Mouse (Mus musculus) embryonic facial prominence, embryonic 13.5 days (tissue): ENCODE measurements around the gene Inha. TPM values are rescaled to one million over a fixed set of nuclear protein-coding genes. Genes with fewer than 3 reads are reported as not detected.

Experiments used
- ATAC-seq: fragments of 200-750 bp; cut with Nextera tagmentation; 2 replicates; pipeline ENCODE4 v1.8.0; 2017; ENCODE audit warnings: low read depth; ENCODE audit not compliant: insufficient number of reproducible peaks, insufficient read depth, low FRiP score, low TSS enrichment
- H3K27ac ChIP-seq: fragments of 300-500 bp; sonication (generic); 2 replicates; pipeline ENCODE4 v1.5.1; 2015; ENCODE audit warnings: moderate library complexity, mild to moderate bottlenecking, inconsistent platforms
- H3K27me3 ChIP-seq: fragments of 300-500 bp; sonication (generic); 2 replicates; pipeline ENCODE4 v1.6.1; 2015; ENCODE audit warnings: mild to moderate bottlenecking, inconsistent platforms
- H3K36me3 ChIP-seq: fragments of 300-500 bp; sonication (generic); 2 replicates; pipeline ENCODE4 v1.6.1; 2015; ENCODE audit warnings: mild to moderate bottlenecking, inconsistent platforms
- H3K4me1 ChIP-seq: fragments of 300-500 bp; sonication (generic); 2 replicates; pipeline ENCODE4 v1.6.1; 2015; ENCODE audit warnings: inconsistent platforms
- H3K4me2 ChIP-seq: fragments of 300-500 bp; sonication (generic); 2 replicates; pipeline ENCODE4 v1.6.1; 2015; ENCODE audit warnings: moderate library complexity, mild to moderate bottlenecking, inconsistent platforms
- H3K4me3 ChIP-seq: fragments of 300-500 bp; sonication (generic); 2 replicates; pipeline ENCODE4 v1.5.1; 2015; ENCODE audit warnings: mild to moderate bottlenecking, inconsistent platforms
- H3K9ac ChIP-seq: fragments of 300-500 bp; sonication (generic); 2 replicates; pipeline ENCODE4 v1.6.1; 2015; ENCODE audit warnings: mild to moderate bottlenecking, inconsistent platforms
- H3K9me3 ChIP-seq: fragments of 300-500 bp; sonication (generic); 2 replicates; pipeline ENCODE4 v1.6.1; 2016; ENCODE audit warnings: inconsistent platforms
- WGBS: fragments of 180-500 bp; shearing (Covaris S2); methylation state at CpG from one replicate; pipeline ENCODE4 v1.1.7; 2015; ENCODE audit warnings: mixed read lengths; 5-methylcytosine and 5-hydroxymethylcytosine counted together
- polyA plus RNA-seq: library from polyadenylated mRNA; unstranded; fragments of >200 nt; fragmentation: Nextera tagmentation; extraction: Ambion mirVana; gene quantifications from 2 replicates; pipeline ENCODE4 v1.2.1, GENCODE M21; 2015

The Inha gene
- polyA plus RNA-seq, 1 experiment from 2014 or later, result 13.2 TPM

GRCm38 (mm10) chr1:75509586-75509985 is 2.7 kb downstream of the Inha start:
- Histone ChIP-seq H3K9ac (no peak overlapping the region), H3K36me3 (no peaks in the 10 kb centered on the region), H3K9me3 (no peaks in the 10 kb centered on the region), H3K4me3 (no peak overlapping the region), H3K4me1 (peaks cover 30% of the 10 kb centered on the region), H3K4me2 (no peak overlapping the region), H3K27ac (no peak overlapping the region), H3K27me3 (no peaks in the 10 kb centered on the region)
- no peak for ATAC-seq
- 57% methylated on average over 20 of the region's 20 CpGs for WGBS

DNA sequence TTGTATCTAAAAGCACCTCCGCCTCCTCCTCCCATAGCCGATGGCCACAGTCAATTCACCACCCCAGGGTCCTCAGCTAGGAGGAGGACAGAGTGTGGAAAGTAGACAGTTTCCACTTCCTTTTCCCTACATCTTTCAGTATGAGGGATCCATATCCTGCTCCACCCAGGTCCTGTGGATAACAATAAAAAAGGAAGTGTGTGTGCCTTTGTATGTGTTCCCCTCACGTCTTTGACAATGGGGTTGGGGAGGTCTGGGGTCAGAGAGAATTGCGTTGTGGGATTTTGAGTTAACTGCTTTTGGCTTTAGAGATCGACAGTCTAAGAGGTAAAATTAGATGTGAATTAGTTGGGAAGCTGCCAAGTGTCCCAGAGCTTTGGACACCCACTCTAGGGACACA is 3.3 kb downstream of the Inha start:
- Histone ChIP-seq H3K27ac (no peak overlapping the region), H3K4me3 (no peak overlapping the region), H3K9ac (no peak overlapping the region), H3K4me2 (no peak overlapping the region), H3K36me3 (no peaks in the 10 kb centered on the region), H3K4me1 (peaks cover 24% of the 10 kb centered on the region), H3K27me3 (no peaks in the 10 kb centered on the region), H3K9me3 (no peaks in the 10 kb centered on the region)
- ATAC-seq, result no peak
- 76% methylated on average over 5 of the region's 5 CpGs for WGBS

DNA sequence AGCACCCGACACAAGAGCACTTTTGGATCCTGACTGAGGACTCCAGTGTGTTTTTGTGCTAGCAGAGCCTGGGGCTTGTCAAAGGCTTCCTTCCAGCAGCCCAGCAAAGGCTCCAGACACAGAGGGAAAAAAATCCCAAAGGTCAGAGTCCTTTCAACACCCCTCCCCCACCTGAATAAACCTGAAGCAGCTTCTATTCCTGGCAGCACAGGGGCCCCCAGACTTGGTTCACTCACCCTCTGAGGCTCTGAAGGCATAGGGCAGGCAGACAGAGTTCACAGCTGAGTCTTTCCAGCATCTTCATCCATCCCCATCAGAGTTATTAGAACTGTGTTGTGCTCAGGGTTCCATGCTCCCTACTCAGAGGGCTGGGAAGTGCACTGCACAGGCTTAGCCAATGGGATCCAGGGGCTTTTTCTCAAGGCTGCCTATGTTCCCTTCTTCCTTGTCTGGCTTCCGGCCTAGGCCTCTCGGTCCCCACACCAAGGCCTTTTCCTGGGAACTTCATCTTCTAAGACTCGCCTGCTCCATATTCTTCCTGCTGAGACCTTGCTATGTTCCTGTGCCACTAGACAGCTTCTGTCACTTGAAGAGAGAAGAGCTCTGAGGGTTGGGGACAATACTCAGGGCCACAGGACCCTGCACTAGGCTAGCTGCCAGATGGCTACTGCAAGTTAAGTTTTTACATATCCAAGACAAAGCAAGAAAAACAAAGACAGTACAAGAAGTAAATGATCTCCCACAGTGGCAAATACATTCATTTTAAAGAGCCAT is 4.7 kb downstream of the Inha start:
- ATAC-seq, result no peak
- Histone ChIP-seq H3K9me3 (no peaks in the 10 kb centered on the region), H3K4me1 (peaks cover 25% of the 10 kb centered on the region), H3K4me2 (no peak overlapping the region), H3K36me3 (no peaks in the 10 kb centered on the region), H3K27me3 (no peaks in the 10 kb centered on the region), H3K27ac (no peak overlapping the region), H3K9ac (0 out of 2 replicates have a peak overlapping the region, but pooled peaks have one; percentile 16), H3K4me3 (no peak overlapping the region)
- 59% methylated on average over 4 of the region's 4 CpGs for WGBS

DNA sequence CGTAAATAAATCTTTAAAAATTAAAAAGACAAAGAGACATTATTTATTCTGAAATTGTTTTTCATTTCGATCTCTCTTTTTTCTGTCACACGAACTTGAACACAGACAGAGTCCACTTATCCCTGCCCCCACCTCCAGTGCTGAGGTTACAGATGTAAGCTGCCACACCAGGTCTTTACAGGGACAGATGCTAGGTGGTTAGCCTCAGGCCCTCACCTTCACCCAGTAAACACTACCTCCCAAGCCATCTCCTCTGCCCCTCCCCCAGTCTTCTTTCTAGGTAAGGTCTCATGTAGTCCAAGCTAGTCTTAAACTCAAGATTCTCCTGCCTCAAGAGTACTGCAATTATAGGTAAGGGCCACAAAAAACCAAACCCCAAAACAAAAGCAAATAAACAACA is 5.7 kb downstream of the Inha start:
- Histone ChIP-seq H3K27me3 (no peaks in the 10 kb centered on the region), H3K4me2 (no peak overlapping the region), H3K9ac (no peak overlapping the region), H3K27ac (no peak overlapping the region), H3K4me3 (no peak overlapping the region), H3K9me3 (no peaks in the 10 kb centered on the region), H3K4me1 (peaks cover 23% of the 10 kb centered on the region), H3K36me3 (no peaks in the 10 kb centered on the region)
- ATAC-seq, result no peak
- 89% methylated on average over 3 of the region's 3 CpGs for WGBS

DNA sequence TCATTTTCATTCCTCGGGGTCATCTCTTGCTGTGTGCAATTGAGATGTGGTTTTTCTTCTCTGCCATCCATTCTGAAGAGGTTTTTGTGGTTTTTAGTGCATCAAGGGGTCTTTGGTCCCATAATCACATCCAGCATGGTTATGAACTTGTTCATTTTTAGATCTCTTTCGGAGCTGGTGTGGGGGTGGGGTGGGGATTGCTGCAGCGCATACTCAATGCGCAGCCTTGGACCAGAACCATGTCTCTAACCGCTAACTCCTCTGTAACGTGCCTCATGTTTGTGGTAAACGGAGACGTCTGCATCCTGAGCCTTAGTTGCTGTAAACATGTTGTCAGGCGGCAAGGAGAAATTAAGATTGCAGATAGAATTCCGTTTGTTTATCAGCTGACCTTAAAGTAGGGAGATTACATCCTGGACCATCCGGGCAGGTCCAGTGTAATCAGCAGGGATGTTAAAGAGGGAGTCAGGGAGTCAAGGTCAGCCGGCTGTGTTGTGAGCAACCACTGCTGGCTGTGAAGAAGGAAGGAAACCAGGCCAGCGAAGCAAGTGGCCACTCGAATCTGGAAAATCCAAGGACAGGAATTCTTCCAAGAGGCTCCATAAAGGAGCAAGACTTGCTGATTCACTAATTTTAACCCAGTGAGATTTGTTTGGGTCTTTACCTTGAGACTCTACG is 10.0 kb downstream of the Inha start:
- Histone ChIP-seq H3K4me2 (no peak overlapping the region), H3K27ac (peak overlapping the region; percentile 55)
- WGBS, result 52% methylated on average over 15 of the region's 15 CpGs

GRCm38 (mm10) chr1:75517984-75518383 is 11.1 kb downstream of the Inha start:
- no peak overlapping the region for H3K4me2 ChIP-seq
- 54% methylated on average over 4 of the region's 4 CpGs for WGBS
- no peak for ATAC-seq

More for the DNA sequence above, 10.0 kb downstream of the Inha start:
- Histone ChIP-seq H3K9ac (no peak overlapping the region), H3K9me3 (no peaks in the 10 kb centered on the region), H3K4me3 (no peak overlapping the region), H3K4me1 (peaks cover 33% of the 10 kb centered on the region), H3K27me3 (no peaks in the 10 kb centered on the region), H3K36me3 (no peaks in the 10 kb centered on the region)
- ATAC-seq, result no peak

DNA sequence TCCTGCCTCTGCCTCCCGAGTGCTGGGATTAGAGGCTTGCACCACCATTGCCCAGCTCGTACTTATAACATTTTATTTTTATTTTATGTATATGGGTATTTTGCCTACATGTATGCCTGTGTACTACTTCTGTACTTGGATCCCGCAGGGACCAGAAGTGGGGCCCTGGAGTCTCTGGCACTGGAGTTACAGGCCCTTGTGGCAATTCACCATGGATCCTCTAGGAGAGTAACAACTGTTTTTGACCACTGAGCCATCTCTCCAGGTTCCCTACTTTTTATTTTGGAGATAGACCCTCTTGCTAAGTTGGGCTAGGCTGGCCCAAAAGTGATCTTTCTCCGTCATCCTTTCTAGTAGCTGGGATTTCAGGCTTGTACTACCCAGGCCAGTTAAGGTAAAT is 11.6 kb downstream of the Inha start:
- WGBS, result 95% methylated on average over 4 of the region's 4 CpGs
- H3K4me1 ChIP-seq, result peaks cover 37% of the 10 kb centered on the region
- no peak overlapping the region for H3K9ac ChIP-seq
- H3K4me3 ChIP-seq, result no peak overlapping the region
- no peak overlapping the region for H3K4me2 ChIP-seq
- H3K27ac ChIP-seq, result peak overlapping the region; percentile 69
- no peak for ATAC-seq
- H3K9me3 ChIP-seq, result no peaks in the 10 kb centered on the region
- H3K36me3 ChIP-seq, result no peaks in the 10 kb centered on the region
- H3K27me3 ChIP-seq, result no peaks in the 10 kb centered on the region

More at GRCm38 (mm10) chr1:75517984-75518383, 11.1 kb downstream of the Inha start:
- H3K4me1 ChIP-seq, result peaks cover 37% of the 10 kb centered on the region
- no peaks in the 10 kb centered on the region for H3K27me3 ChIP-seq
- H3K4me3 ChIP-seq, result no peak overlapping the region
- H3K27ac ChIP-seq, result peak overlapping the region; percentile 69
- no peaks in the 10 kb centered on the region for H3K36me3 ChIP-seq
- H3K9me3 ChIP-seq, result no peaks in the 10 kb centered on the region
- no peak overlapping the region for H3K9ac ChIP-seq

DNA sequence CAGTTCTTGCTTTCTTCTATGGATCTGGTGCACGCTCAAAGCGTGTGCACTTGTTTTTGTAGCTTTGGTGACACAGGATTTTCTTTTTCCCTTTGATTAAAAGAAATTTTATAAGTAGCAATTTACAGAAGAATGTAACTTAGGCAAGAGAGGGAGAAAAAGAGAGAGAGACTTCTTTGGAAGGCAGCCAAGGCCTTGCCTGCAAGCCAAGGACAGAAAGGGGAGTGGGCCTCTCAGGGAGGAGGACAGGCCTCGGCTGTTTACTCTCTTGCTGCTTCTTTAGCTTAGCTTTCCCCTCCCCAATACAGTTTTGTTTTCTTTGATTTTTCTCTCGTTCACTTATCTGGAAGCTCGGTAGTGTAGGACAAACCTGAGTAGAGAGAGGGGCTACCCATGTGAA is 12.7 kb downstream of the Inha start:
- peak overlapping the region; percentile 97 for H3K27ac ChIP-seq
- no peak overlapping the region for H3K4me2 ChIP-seq
- no peak overlapping the region for H3K4me3 ChIP-seq
- 43% methylated on average over 5 of the region's 5 CpGs for WGBS
- no peak for ATAC-seq
- no peak overlapping the region for H3K9ac ChIP-seq
- no peaks in the 10 kb centered on the region for H3K9me3 ChIP-seq
- H3K4me1 ChIP-seq, result peaks cover 37% of the 10 kb centered on the region
- H3K36me3 ChIP-seq, result no peaks in the 10 kb centered on the region
- no peaks in the 10 kb centered on the region for H3K27me3 ChIP-seq

DNA sequence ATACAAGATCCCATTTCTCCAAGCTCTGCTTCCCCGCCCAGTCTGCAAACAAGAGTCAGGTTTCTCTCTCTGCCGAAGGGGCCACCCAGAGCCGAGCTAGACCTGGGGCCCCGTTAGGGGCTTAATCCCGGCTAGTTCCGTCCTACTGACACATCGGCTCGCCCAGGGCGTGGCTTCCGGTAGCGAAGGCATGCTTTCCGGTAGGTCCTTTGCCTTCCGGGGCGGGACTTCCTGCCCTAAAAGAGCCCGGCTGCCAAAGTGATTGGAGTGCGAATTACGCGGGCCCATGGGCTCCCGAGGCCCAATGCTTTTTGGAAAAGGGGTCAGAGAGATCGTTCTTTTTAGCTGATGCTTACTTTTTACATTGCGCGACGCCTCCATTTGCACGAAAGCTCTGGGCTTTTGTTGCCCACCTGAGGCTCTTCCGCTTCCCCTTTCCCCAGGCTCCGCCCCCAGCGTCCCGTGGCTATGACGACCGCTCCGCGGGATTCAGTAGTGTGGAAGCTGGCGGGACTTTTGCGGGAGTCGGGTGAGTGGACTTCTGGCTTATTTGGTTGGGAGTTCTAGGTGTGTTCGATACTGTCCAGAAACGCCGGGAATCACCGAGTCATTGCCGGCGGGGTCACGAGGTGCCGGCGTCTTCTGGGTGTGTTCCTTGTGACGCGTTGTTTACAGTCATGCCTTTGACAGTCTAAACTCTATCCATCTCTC is 14.6 kb downstream of the Inha start, which contains the start of gene Stk11ip:
Stk11ip (plus strand) TSS at position 209 of the 711 bp plus-strand sequence.
- Histone ChIP-seq H3K4me2 (peak within 1 kb of the TSS; percentile 74), H3K9ac (peak within 1 kb of the TSS; percentile 61), H3K27ac (peak within 1 kb of the TSS; percentile 97), H3K36me3 (peaks cover 16% of the 10 kb centered on the region), H3K27me3 (no peaks in the 10 kb centered on the region), H3K4me1 (peaks cover 34% of the 10 kb centered on the region), H3K9me3 (no peaks in the 10 kb centered on the region), H3K4me3 (peak within 1 kb of the TSS; percentile 63)
- under 1% methylated on average over 46 of the region's 46 CpGs for WGBS
- peak; percentile 94 for ATAC-seq

- ATAC-seq, result no peak
- Histone ChIP-seq H3K9ac (peak overlapping the region; percentile 2; the same call in 1 of the 2 replicates), H3K4me1 (peaks cover 15% of the 10 kb centered on the region), H3K36me3 (peaks cover 47% of the 10 kb centered on the region), H3K4me2 (no peak overlapping the region), H3K4me3 (no peak overlapping the region), H3K27me3 (no peaks in the 10 kb centered on the region), H3K9me3 (no peaks in the 10 kb centered on the region), H3K27ac (no peak overlapping the region)
- 86% methylated on average over 7 of the region's 7 CpGs for WGBS
These were observed 17.8 kb downstream of the Inha start for GRCm38 (mm10) chr1:75524679-75525078.

DNA sequence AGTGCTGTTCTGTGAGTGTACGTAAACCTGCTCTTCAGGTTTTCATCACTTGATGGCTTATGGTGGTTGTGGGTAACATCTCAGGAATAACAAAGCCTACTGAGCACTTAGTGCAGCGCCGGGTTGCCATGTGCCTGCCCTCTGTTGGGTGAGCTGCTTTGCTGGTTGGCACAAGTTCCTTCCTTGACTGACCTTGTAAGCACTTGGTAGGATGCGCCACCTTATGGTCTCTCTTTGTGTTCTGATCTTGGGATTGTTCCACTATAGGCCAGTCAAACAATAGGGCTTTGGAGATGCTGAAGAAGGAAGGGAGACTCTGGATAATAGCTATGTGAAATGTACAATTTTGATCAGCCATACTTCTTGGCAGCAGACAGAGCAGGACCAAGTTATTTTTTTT is 23.7 kb downstream of the Inha start:
- no peak overlapping the region for H3K27ac ChIP-seq
- no peaks in the 10 kb centered on the region for H3K27me3 ChIP-seq
- H3K4me1 ChIP-seq, result no peaks in the 10 kb centered on the region
- WGBS, result 74% methylated on average over 4 of the region's 4 CpGs
- ATAC-seq, result no peak
- no peak overlapping the region for H3K9ac ChIP-seq
- no peak overlapping the region for H3K4me3 ChIP-seq
- H3K36me3 ChIP-seq, result peaks cover 83% of the 10 kb centered on the region
- H3K4me2 ChIP-seq, result no peak overlapping the region
- no peaks in the 10 kb centered on the region for H3K9me3 ChIP-seq
